ENCODE assay signal across 8 mouse cellular contexts in genomic region chr7:63211641-63212083, GRCm38 (mm10). TPM values are rescaled to one million over a fixed set of nuclear protein-coding genes. Genes with fewer than 3 reads are reported as not detected.
A peak's percentile ranks its signal among the peaks of the same experiment; 100 is the strongest.
DNase-seq lines count a peak whose midpoint lies in the region; ATAC-seq and TF ChIP-seq lines count a peak whose summit lies in the region.

No protein-coding gene starts in this region.

- H3K27me3 ChIP-seq in kidney, embryonic 15.5 days: peaks cover 3% of the 10 kb centered on the region; the same call in 1 of the 2 replicates
- H3K27me3 ChIP-seq in forebrain, embryonic 12.5 days: peaks cover 10% of the 10 kb centered on the region; the same call in 1 of the 2 replicates
- no peaks in the 10 kb centered on the region for H3K27me3 ChIP-seq in limb, embryonic 14.5 days (ENCODE audit: control insufficient read depth, insufficient read depth, low read length)

- no peak for TF ChIP-seq POLR2A in bone marrow macrophage, adult 2 months (IDR thresholded peaks at IDR 0.05; ENCODE audit: borderline replicate concordance, low read depth, low read length)
- TF ChIP-seq POLR2A in limb, embryonic 14.5 days (IDR thresholded peaks at IDR 0.05; ENCODE audit: borderline replicate concordance, extremely low read depth, insufficient read depth, insufficient read length): no peak

- ATAC-seq in kidney, embryonic 15.5 days (replicated peaks; ENCODE audit: low FRiP score): no peak
- no peak; the same call in 1 of the 2 replicates for ATAC-seq in forebrain, embryonic 12.5 days (ENCODE audit: low FRiP score)
- ATAC-seq in limb, embryonic 14.5 days (ENCODE audit: low FRiP score, low read depth): no peak
- ATAC-seq in activated CD4-positive, CD25-positive, alpha-beta regulatory T cell, adult 4 months: no peak

- H3K36me3 ChIP-seq in kidney, embryonic 15.5 days: no peaks in the 10 kb centered on the region
- no peaks in the 10 kb centered on the region for H3K36me3 ChIP-seq in forebrain, embryonic 12.5 days (replicated peaks)
- H3K36me3 ChIP-seq in limb, embryonic 14.5 days (ENCODE audit: control insufficient read depth, insufficient read depth, low read length): no peaks in the 10 kb centered on the region

- H3K4me3 ChIP-seq in kidney, embryonic 15.5 days (replicated peaks): peak overlapping the region; percentile 53
- peak overlapping the region; percentile 25; the same call in 1 of the 2 replicates for H3K4me3 ChIP-seq in bone marrow macrophage, adult 2 months (ENCODE audit: insufficient read depth, low read length)
- peak overlapping the region; percentile 77 for H3K4me3 ChIP-seq in forebrain, embryonic 12.5 days (replicated peaks)
- H3K4me3 ChIP-seq in limb, embryonic 14.5 days (replicated peaks; ENCODE audit: low read length): peak overlapping the region; percentile 73

- H3K4me1 ChIP-seq in kidney, embryonic 15.5 days: peaks cover 13% of the 10 kb centered on the region
- H3K4me1 ChIP-seq in bone marrow macrophage, adult 2 months (ENCODE audit: control insufficient read depth, insufficient read depth, low read length): no peaks in the 10 kb centered on the region
- H3K4me1 ChIP-seq in forebrain, embryonic 12.5 days: peaks cover 8% of the 10 kb centered on the region; the same call in 1 of the 2 replicates
- peaks cover 5% of the 10 kb centered on the region; the same call in 1 of the 2 replicates for H3K4me1 ChIP-seq in limb, embryonic 14.5 days (ENCODE audit: control insufficient read depth, insufficient read depth, low read length)

- H3K27ac ChIP-seq in kidney, embryonic 15.5 days: no peak overlapping the region
- no peak overlapping the region for H3K27ac ChIP-seq in bone marrow macrophage, adult 2 months (ENCODE audit: insufficient read depth, low read depth, low read length)
- no peak overlapping the region for H3K27ac ChIP-seq in forebrain, embryonic 12.5 days
- no peak overlapping the region for H3K27ac ChIP-seq in limb, embryonic 14.5 days (replicated peaks; ENCODE audit: low read depth, low read length)

- WGBS in kidney, embryonic 15.5 days: 1% methylated on average over 13 of the region's 13 CpGs
- WGBS in forebrain, embryonic 12.5 days: under 1% methylated on average over 13 of the region's 13 CpGs
- 2% methylated on average over 13 of the region's 13 CpGs for WGBS in limb, embryonic 14.5 days

- H3K4me2 ChIP-seq in kidney, embryonic 15.5 days: peak overlapping the region; percentile 83
- H3K4me2 ChIP-seq in forebrain, embryonic 12.5 days: peak overlapping the region; percentile 83
- H3K4me2 ChIP-seq in limb, embryonic 14.5 days (replicated peaks; ENCODE audit: low read depth, low read length, severe bottlenecking): peak overlapping the region; percentile 95

- H3K9me3 ChIP-seq in kidney, embryonic 15.5 days (replicated peaks): no peaks in the 10 kb centered on the region
- no peaks in the 10 kb centered on the region for H3K9me3 ChIP-seq in forebrain, embryonic 12.5 days
- no peaks in the 10 kb centered on the region for H3K9me3 ChIP-seq in limb, embryonic 14.5 days (ENCODE audit: control insufficient read depth, low read length)

- TF ChIP-seq CTCF in bone marrow macrophage, adult 2 months (IDR thresholded peaks at IDR 0.05; ENCODE audit: low read depth, low read length): no peak

- peak overlapping the region; percentile 51 for H3K9ac ChIP-seq in kidney, embryonic 15.5 days
- peak overlapping the region; percentile 75 for H3K9ac ChIP-seq in forebrain, embryonic 12.5 days
- H3K9ac ChIP-seq in limb, embryonic 14.5 days (ENCODE audit: low read depth, low read length, severe bottlenecking): peak overlapping the region; percentile 63

- DNase-seq in kidney, postnatal 36 days: no peak
- no peak for DNase-seq in limb, embryonic 14.5 days (ENCODE audit: low spot score)
- peak; percentile 5 for DNase-seq in yolk sac, embryonic 10.5 days (ENCODE audit: low spot score)
- DNase-seq in kidney, adult 18-20 months: no peak

RNA-seq across cellular contexts. Expression of gene Chrna7, which starts 0.7 kb away (rescaled TPM):
- 3.4 and 4.5 TPM in 2 replicates for polyA plus RNA-seq in kidney, embryonic 15.5 days (2015; fragmentation: Nextera tagmentation; extraction: Ambion mirVana)
- polyA plus RNA-seq in bone marrow macrophage, adult 2 months (2012; ENCODE audit: insufficient read depth, insufficient read length, missing spikeins): not detected in 2 replicates
- polyA plus RNA-seq in forebrain, embryonic 12.5 days (2016; fragmentation: Nextera tagmentation; extraction: Ambion mirVana): 3.8 and 4.3 TPM in 2 replicates
- polyA plus RNA-seq in limb, embryonic 14.5 days (2012; rRNA removed): 2.9 and 3.8 TPM in 2 replicates
- 1.3 and 2.4 TPM in 2 replicates for polyA plus RNA-seq in limb, embryonic 14.5 days (2014; fragmentation: Nextera tagmentation; extraction: Ambion mirVana)
- not detected for polyA plus RNA-seq in activated CD4-positive, CD25-positive, alpha-beta regulatory T cell, adult 4 months (2017; shearing (Covaris generic))

Comparison
In these comparisons a context has a peak if more than half of its experiments do, and no peak if none do; other contexts are left out.
1. H3K4me3 ChIP-seq: peak in every context shown above with its lines; median percentile 77 in forebrain, embryonic 12.5 days; 73 in limb, embryonic 14.5 days; 53 in kidney, embryonic 15.5 days; 25 in bone marrow macrophage, adult 2 months.